Mouse (Mus musculus): ENCODE data around the gene Eif2a. TPM values are rescaled to one million over a fixed set of nuclear protein-coding genes. Genes with fewer than 3 reads are reported as not detected.
"Not testable (repeated sequence)": the region's sequence is repeated elsewhere in the genome, so short reads cannot be mapped to it uniquely, and the experiment has no call there.

Gene Eif2a
- polyA plus RNA-seq, 2 experiments from 2014 or later, result 69.7 to 74.8 TPM

GRCm38 (mm10) chr3:58523386-58523785, 2.2 kb upstream of the Eif2a start:
- ATAC-seq, result no peak

GRCm38 (mm10) chr3:58524246-58524645, 1.4 kb upstream of the Eif2a start:
- ATAC-seq, result no peak

- ATAC-seq, result no peak
Observed at GRCm38 (mm10) chr3:58525166-58525565, 455 bp upstream of the Eif2a start.

GRCm38 (mm10) chr3:58526408-58526737, 752 bp downstream of the Eif2a start:
- no peak for ATAC-seq

GRCm38 (mm10) chr3:58536573-58536972, 11.0 kb downstream of the Eif2a start:
- ATAC-seq, result no peak

GRCm38 (mm10) chr3:58552001-58552811, 26.6 kb downstream of the Eif2a start:
- peak; percentile 83 for ATAC-seq

- no peak for ATAC-seq
Observed at GRCm38 (mm10) chr3:58556649-58557048, 31.0 kb downstream of the Eif2a start.

GRCm38 (mm10) chr3:58559887-58560286, 34.3 kb downstream of the Eif2a start:
- no peak for ATAC-seq

- ATAC-seq, result no peak
Observed at GRCm38 (mm10) chr3:58561437-58561836, 35.8 kb downstream of the Eif2a start.

- ATAC-seq, result no peak
Observed at GRCm38 (mm10) chr3:58570821-58571220, 45.2 kb downstream of the Eif2a start.

GRCm38 (mm10) chr3:58576137-58577066, 50.8 kb downstream of the Eif2a start, which contains the start of gene Selenot:
Selenot (plus strand) TSS chr3:58576636.
- peak; percentile 72 for ATAC-seq

GRCm38 (mm10) chr3:58577067-58577503, 51.5 kb downstream of the Eif2a start:
- ATAC-seq, result peak; percentile 53

- no peak for ATAC-seq
Observed at GRCm38 (mm10) chr3:58577506-58578050, 52.0 kb downstream of the Eif2a start.

- no peak for ATAC-seq
Observed at GRCm38 (mm10) chr3:58581530-58581929, 55.9 kb downstream of the Eif2a start.

- ATAC-seq, result no peak
Observed at GRCm38 (mm10) chr3:58582297-58582696, 56.7 kb downstream of the Eif2a start.

GRCm38 (mm10) chr3:58582788-58583426, 57.3 kb downstream of the Eif2a start:
- peak; percentile 74 for ATAC-seq

- ATAC-seq, result not testable (repeated sequence)
Observed at GRCm38 (mm10) chr3:58590544-58590943, 64.9 kb downstream of the Eif2a start.

GRCm38 (mm10) chr3:58592666-58593065, 67.0 kb downstream of the Eif2a start:
- not testable (repeated sequence) for ATAC-seq

GRCm38 (mm10) chr3:58593623-58594022, 68.0 kb downstream of the Eif2a start:
- no peak for ATAC-seq
